Mouse (Mus musculus) cerebellum, adult 9-11 months (tissue): ENCODE results near the gene C8b.

ENCODE experiments used
- DNase-seq: peaks from one replicate; pipeline ENCODE4 v3.0.0; 2022

The C8b gene

DNA sequence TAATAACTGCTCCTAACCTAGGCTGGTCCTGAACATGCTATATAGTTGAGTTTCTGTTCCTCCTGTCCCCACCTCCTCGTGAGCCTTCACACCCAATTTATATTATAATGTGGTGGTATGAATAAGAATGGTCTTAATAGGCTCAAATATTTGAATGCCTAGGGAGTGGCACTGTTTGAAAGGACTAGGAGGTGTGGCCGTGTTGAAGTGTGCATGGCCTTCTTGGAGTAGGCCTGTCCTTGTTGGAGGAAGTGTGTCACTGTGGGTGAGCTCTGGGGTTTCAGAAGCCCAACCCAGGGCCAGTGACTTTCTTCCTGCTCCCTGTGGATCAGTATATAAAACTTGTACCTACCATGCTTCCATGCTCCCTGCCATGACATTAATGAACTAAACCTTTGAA lies 47.5 kb downstream of the C8b start:
- DNase-seq, result no peak

DNA sequence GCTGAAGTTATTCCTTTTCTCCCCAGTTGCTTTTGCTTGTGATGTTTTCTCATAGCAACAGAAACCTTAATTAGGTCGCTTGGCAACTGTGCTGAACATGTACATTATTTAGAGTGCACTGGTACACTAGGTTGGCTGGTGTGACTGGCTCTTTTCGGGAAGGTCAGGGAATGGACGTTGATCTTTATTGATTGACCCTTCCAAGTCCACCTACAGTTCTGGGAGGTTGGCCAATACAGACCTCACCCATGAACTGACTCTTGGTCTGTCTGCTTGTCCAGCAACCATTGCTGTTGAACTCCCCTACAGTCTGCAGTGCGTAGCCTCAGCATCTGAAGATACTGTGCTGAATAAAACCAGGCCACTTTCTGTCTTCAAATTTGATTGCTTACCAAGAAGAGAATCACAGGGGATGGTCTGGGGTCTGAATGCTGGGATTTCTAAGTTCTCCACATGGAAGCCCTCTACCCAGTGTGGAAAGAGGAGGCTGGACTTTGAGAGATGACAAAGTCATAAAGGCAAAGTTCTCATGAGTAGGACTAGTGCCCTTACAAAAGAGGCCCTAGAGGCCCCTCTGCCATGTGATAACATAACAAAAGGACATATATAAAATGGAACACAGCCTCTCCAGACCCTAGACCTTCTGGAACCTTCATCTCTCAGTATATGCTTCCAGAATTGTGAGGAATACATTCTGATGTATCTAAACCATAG lies 50.6 kb downstream of the C8b start:
- DNase-seq, result no peak

DNA sequence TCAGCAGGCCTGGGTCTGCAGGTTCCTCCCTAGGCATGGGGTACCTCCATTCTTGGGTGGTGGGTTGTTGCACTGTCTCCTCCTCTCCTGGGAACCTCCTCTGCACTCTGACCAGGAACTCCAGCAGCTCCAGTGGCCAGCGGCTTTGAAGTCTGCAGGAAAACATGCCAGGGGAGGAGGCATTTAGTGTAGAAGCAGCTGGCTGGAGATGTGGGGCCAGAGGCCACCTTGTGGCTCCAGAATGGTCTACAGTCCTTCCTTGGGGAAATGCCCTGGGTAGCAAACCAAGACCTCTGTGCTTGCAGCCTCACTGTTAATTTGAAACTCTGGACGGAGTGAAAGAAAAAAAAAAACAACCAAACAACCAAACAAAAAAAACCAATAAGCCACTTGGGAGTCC lies 51.4 kb downstream of the C8b start:
- DNase-seq, result no peak

DNA sequence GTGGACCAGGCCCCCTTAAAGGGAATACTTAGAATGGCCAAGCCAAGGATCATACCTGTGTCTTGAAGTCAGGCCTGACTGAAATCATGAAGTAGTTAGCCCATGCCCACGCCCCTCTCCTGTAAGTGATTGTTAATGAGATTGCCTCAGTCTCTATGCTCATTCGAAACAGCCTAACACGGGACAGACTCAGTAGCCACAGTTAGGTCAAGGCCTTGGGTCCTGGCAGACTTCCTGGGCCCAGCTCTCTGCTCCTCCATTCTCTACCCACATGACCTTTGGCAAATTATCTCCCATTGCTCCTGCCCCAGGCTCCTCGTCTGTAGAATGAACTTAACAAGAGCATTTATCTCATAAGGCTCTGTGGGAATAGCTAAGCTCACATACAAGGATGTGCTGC lies 52.9 kb downstream of the C8b start:
- no peak for DNase-seq

DNA sequence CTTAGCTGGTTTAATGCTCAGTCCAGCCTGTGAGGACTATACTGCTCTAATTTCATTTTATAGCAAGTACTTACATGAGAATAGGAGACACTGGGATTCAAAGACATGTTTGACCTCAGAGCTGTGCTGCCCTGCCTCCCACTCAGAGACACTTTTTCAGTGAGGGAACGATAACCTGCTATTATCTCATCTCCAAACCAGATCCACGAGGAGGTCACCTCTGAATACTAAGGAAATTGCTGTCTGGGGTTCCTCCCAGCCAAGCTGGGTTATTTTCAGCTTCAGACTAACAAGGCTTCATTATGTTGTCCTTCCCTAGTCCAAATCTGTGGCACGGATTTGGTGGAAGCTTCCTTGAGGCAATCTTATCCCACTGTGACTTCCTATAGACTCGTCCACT lies 53.8 kb downstream of the C8b start:
- DNase-seq, result no peak

DNA sequence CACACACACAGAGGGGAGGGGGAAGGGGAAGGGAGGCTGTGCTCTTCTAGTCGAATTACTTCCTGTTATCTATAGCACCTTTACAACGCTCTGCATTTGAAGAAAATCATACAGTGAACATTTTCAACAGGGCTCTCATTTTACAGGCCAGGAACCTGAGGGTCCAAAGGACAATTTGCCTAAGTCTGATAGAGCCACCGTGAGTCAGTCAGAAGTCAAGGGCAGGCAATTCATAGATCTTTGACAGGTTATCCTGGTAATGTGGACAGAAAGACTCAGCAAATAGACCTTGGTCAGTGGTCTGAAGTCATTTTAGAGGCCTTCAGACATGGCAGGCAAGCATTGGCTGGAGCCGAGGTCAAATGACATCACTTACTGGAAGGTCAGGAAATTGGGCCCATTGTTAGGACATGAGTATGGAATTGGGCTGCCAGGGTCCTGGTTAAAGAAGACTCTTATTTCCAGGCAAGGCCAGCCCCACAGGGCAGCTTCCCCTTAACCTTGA lies 57.5 kb downstream of the C8b start:
- no peak for DNase-seq

DNA sequence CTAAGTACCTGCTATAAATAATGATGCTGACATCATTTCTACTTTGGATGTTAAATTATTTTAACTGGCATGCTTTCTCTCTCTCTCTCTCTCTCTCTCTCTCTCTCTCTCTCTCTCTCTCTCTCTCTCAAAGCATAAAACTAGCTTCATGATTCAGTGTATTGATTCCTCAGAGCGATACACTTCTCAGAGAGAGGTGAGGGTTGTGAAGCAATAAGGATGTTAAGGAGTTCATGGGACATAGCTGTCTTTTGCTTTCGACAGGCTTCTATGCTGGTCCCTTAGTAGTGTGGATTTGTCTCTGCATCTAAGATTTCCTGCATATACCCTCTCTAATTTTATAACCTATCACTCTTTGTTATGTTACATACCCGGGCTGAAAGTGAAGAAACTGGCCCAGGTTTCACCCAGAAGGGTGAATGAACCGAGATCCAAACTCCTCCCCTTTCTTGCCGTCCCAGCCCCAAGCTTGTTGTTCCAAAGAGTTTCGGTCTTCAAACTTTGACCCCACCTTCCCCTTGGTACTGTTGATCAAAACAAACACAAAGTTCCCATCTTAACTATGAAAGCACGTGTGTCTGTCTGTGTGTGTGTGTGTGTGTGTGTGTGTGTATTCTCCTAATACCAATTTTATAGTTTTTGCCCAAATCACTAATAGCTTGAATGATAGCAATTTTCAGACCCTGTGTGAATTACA lies 58.4 kb downstream of the C8b start:
- DNase-seq, result no peak

DNA sequence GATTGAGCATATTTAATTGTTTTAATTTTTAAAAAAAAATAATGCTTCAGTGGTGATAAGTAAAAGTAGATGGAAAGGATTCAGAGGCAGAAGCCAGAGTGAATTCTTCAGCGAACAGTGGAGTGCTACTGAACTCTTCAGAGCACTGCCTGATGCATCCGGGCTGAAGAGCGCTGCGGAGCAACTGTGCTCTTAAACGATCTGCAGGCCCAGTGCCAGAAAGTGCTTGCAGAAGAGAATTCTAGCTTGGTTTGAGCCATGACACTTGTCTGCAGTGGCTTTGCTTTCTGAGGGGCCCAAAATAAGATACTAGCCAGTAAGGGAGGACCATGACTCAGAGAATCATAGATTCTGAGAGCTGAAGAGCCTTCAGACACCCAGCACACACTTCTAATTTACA lies 62.8 kb downstream of the C8b start:
- DNase-seq, result no peak

DNA sequence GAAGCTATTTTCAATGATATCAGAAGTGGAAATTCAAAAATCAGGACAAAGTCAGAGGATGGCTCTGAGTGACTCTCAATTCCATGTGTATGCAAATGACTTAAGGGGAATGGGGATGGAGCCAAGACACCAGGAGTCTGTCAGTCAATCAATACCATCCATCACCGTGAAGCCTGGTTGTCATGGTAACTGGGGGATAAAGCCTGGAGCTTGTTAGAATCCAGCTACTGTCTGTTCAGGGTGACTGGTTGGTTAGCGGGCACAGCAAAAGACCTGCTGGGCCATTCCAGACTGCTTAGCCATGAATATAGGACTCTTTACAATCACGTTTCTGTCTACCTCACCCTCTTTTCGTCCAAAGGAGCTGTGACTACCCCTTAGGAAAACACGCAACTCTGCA lies 69.0 kb downstream of the C8b start:
- DNase-seq, result no peak

DNA sequence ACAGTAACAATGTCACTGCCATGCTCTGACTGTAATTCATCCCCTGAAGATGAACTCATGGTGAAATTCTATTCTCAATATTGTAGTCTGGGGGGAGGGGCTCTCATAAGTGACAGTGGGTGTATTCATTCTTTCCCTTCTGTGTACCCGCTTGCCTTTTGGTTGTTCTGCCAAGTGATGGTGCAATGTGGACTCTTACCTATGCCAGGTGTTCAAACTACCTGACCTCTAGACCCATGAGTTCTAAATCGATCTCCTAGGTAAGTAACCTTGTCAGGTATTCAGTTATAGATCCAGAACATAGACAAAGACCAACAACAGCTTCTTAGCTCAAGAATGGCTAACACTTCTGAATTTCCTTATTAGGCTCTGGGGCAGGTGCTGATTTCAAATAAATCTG lies 72.2 kb downstream of the C8b start:
- no peak for DNase-seq

DNA sequence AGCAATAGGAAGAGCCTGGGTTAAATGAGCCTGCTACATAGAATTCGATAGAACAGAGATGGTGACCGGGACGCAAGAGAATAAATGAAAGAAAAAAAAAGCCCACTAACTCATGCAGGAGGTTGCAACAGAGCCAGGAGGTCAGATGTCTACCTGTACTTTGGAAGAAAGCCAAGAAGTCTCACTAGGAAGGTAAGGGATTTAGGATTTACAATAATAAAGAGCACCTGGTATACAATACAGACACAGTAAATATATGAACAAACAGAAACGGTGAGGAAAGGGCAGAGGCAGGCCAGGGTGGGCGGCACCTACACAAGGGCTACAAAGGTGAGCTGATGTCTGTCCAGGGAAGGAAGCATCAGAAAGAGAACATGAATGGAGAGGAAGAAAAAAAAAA lies 76.1 kb downstream of the C8b start:
- no peak for DNase-seq

DNA sequence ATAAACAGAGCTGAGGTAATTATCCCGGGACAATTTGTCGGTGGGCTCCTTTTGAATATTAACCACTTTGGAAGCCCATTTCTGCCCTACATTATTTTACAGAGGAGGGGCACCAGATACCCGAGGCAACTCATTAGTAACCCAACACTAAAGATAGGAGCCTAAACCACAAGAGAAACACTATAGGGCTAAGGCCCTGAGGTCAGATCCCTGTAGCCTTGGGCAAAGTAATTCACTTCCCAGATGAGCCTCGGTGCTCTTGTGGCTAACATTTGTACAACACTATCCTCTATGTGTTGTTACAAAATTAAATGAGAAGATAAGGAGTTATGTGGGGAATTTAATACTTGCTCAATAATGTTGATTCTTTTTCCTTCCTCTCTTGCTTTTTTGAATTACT lies 77.4 kb downstream of the C8b start:
- no peak for DNase-seq
